Mouse (Mus musculus) liver, adult 2 months (tissue): ENCODE results near the gene Atp13a3.

ENCODE experiments used
- CTCF ChIP-seq: fragments of 200-500 bp; IDR thresholded peaks from 2 replicates; pipeline ENCODE4 v1.5.1; 2011; ENCODE audit warnings: low read depth, low read length, control low read depth
- POLR2A ChIP-seq: fragments of 200-500 bp; IDR thresholded peaks from 2 replicates; pipeline ENCODE4 v1.6.1; 2011; ENCODE audit warnings: low read length, control low read depth; ENCODE audit not compliant: insufficient read depth; ENCODE audit errors: extremely low read depth

- TF ChIP-seq CTCF (no peak), POLR2A (no peak)
These were observed 43.2 kb upstream of the Atp13a3 start for GRCm38 (mm10) chr16:30449017-30449416.
